Mouse (Mus musculus) liver, adult 2 months (tissue): ENCODE results near the gene Gusb. TPM values are rescaled to one million over a fixed set of nuclear protein-coding genes. Genes with fewer than 3 reads are reported as not detected.

Experiments
- DNase-seq: peaks from one replicate; pipeline ENCODE4 v3.0.0-alpha.2; 2011; ENCODE audit warnings: low read depth, low spot score; ENCODE audit errors: extremely low read depth
- H3K27ac ChIP-seq: fragments of 200-500 bp; replicated peaks from 2 replicates; pipeline ENCODE4 v1.5.1; 2012; ENCODE audit warnings: low read depth, mild to moderate bottlenecking, control low read depth, inconsistent platforms, low read length; ENCODE audit not compliant: insufficient read depth
- H3K27me3 ChIP-seq: fragments of 200-500 bp; 2 replicates; pipeline ENCODE4 v1.6.1; 2012; ENCODE audit warnings: mild to moderate bottlenecking, moderate library complexity, low read length, inconsistent platforms; ENCODE audit not compliant: control insufficient read depth, insufficient read depth
- H3K36me3 ChIP-seq: fragments of 200-500 bp; 2 replicates; pipeline ENCODE4 v1.6.1; 2012; ENCODE audit warnings: low read length, inconsistent platforms; ENCODE audit not compliant: control insufficient read depth, insufficient read depth
- H3K4me1 ChIP-seq: fragments of 200-500 bp; 2 replicates; pipeline ENCODE4 v1.6.1; 2011; ENCODE audit warnings: low read length; ENCODE audit not compliant: control insufficient read depth, insufficient read depth
- H3K4me3 ChIP-seq: fragments of 200-500 bp; 2 replicates; pipeline ENCODE4 v1.5.1; 2011; ENCODE audit warnings: low read depth, mild to moderate bottlenecking, control low read depth, low read length, moderate library complexity; ENCODE audit not compliant: insufficient read depth
- H3K79me2 ChIP-seq: fragments of 200-500 bp; 2 replicates; pipeline ENCODE4 v1.6.1; 2012; ENCODE audit warnings: inconsistent platforms, mild to moderate bottlenecking, low read length, moderate library complexity; ENCODE audit not compliant: control insufficient read depth, insufficient read depth
- H3K9ac ChIP-seq: fragments of 200-500 bp; 2 replicates; pipeline ENCODE4 v1.6.1; 2012; ENCODE audit warnings: low read depth, mild to moderate bottlenecking, control low read depth, inconsistent platforms, low read length
- CTCF ChIP-seq: fragments of 200-500 bp; IDR thresholded peaks from 2 replicates; pipeline ENCODE4 v1.5.1; 2011; ENCODE audit warnings: low read depth, low read length, control low read depth
- POLR2A ChIP-seq: fragments of 200-500 bp; IDR thresholded peaks from 2 replicates; pipeline ENCODE4 v1.6.1; 2011; ENCODE audit warnings: low read length, control low read depth; ENCODE audit not compliant: insufficient read depth; ENCODE audit errors: extremely low read depth
- WGBS: fragments of 180-500 bp; shearing (Covaris S2); methylation state at CpG from one replicate; pipeline ENCODE4 v1.1.7; 2018; 5-methylcytosine and 5-hydroxymethylcytosine counted together
- polyA plus RNA-seq: library from polyadenylated mRNA; depleted of rRNA; stranded (reverse); fragments of >200 nt; gene quantifications from 2 replicates; pipeline ENCODE4 v1.2.3, GENCODE M21; 2012; rRNA removed
- total RNA-seq: library from RNA; depleted of rRNA; stranded (reverse); fragments of >200 nt; gene quantifications from 2 replicates; pipeline ENCODE4 v1.2.3, GENCODE M21; 2014; rRNA removed

Gene Gusb
- total and polyA plus RNA-seq, 2 experiments: 13.6 to 17.6 TPM

- no peak for TF ChIP-seq POLR2A
- TF ChIP-seq CTCF: no peak
- Histone ChIP-seq H3K36me3 (no peaks in the 10 kb centered on the region), H3K4me1 (peaks cover 3% of the 10 kb centered on the region; the same call in 1 of the 2 replicates), H3K79me2 (peaks cover 7% of the 10 kb centered on the region; the same call in 1 of the 2 replicates), H3K27me3 (no peaks in the 10 kb centered on the region), H3K9ac (no peak overlapping the region), H3K4me3 (no peak overlapping the region), H3K27ac (no peak overlapping the region)
- WGBS: 59% methylated on average over 2 of the region's 2 CpGs
- DNase-seq: no peak
Measured at GRCm38 (mm10) chr5:129940281-129940680, 62.6 kb downstream of the Gusb start.

Other genes starting within 250 kb of the Gusb start
- 4.1 and 9.8 TPM in 2 replicates for gene Psph, start 215.6 kb downstream of the Gusb start, total RNA-seq
- 8.3 and 11.0 TPM in 2 replicates for gene Psph, start 215.6 kb downstream of the Gusb start, polyA plus RNA-seq
- gene Sumf2, start 156.1 kb downstream of the Gusb start, total RNA-seq: 5.8 and 6.0 TPM in 2 replicates
- 8.9 and 10.2 TPM in 2 replicates for gene Sumf2, start 156.1 kb downstream of the Gusb start, polyA plus RNA-seq
- gene Chchd2, start 115.6 kb downstream of the Gusb start, total RNA-seq: 1,393 and 1,612 TPM in 2 replicates
- 1,062 and 1,287 TPM in 2 replicates for gene Chchd2, start 115.6 kb downstream of the Gusb start, polyA plus RNA-seq
- 5.1 and 5.8 TPM in 2 replicates for gene Zbed5, start 107.3 kb downstream of the Gusb start, total RNA-seq
- gene Zbed5, start 107.3 kb downstream of the Gusb start, polyA plus RNA-seq: 0.62 TPM in 2 replicates
- gene Phkg1, start 104.5 kb downstream of the Gusb start, total RNA-seq: 0.13 and 0.28 TPM in 2 replicates
- 0.07 and 0.15 TPM in 2 replicates for gene Phkg1, start 104.5 kb downstream of the Gusb start, polyA plus RNA-seq
- 0.54 and 2.2 TPM in 2 replicates for gene Nupr1l, start 94.5 kb downstream of the Gusb start, total RNA-seq
- gene Nupr1l, start 94.5 kb downstream of the Gusb start, polyA plus RNA-seq: 1.2 and 2.2 TPM in 2 replicates
- 20.3 and 24.3 TPM in 2 replicates for gene Vkorc1l1, start 61.1 kb downstream of the Gusb start, total RNA-seq
- 14.4 and 14.6 TPM in 2 replicates for gene Vkorc1l1, start 61.1 kb downstream of the Gusb start, polyA plus RNA-seq
- 683 and 898 TPM in 2 replicates for gene Asl, start 26.2 kb upstream of the Gusb start, total RNA-seq
- 622 and 696 TPM in 2 replicates for gene Asl, start 26.2 kb upstream of the Gusb start, polyA plus RNA-seq
- gene Crcp, start 26.2 kb upstream of the Gusb start, total RNA-seq: 27.8 and 33.6 TPM in 2 replicates
- 11.8 and 14.7 TPM in 2 replicates for gene Crcp, start 26.2 kb upstream of the Gusb start, polyA plus RNA-seq
- gene Tpst1, start 70.3 kb upstream of the Gusb start, total RNA-seq: 15.6 and 20.1 TPM in 2 replicates
- 9.3 and 10.8 TPM in 2 replicates for gene Tpst1, start 70.3 kb upstream of the Gusb start, polyA plus RNA-seq
- 2.0 and 2.8 TPM in 2 replicates for gene Kctd7, start 141.8 kb upstream of the Gusb start, total RNA-seq
- 3.6 and 4.0 TPM in 2 replicates for gene Kctd7, start 141.8 kb upstream of the Gusb start, polyA plus RNA-seq
- gene Rabgef1, start 168.7 kb upstream of the Gusb start, total RNA-seq: 11.4 and 13.1 TPM in 2 replicates
- gene Rabgef1, start 168.7 kb upstream of the Gusb start, polyA plus RNA-seq: 8.3 and 11.8 TPM in 2 replicates
- 19.8 and 26.6 TPM in 2 replicates for gene Tmem248, start 214.0 kb upstream of the Gusb start, total RNA-seq
- 28.9 and 34.3 TPM in 2 replicates for gene Tmem248, start 214.0 kb upstream of the Gusb start, polyA plus RNA-seq